Mouse (Mus musculus): ENCODE results near the gene Rfx4. TPM values are rescaled to one million over a fixed set of nuclear protein-coding genes. Genes with fewer than 3 reads are reported as not detected.

The Rfx4 gene
- polyA plus RNA-seq, 1 experiment from 2014 or later, result 0.14 TPM

- peak overlapping the region; percentile 62 for H3K4me2 ChIP-seq
- no peaks in the 10 kb centered on the region for H3K36me3 ChIP-seq
- peak overlapping the region; percentile 36 for H3K4me3 ChIP-seq (replicated peaks)
- H3K9ac ChIP-seq, result no peak overlapping the region
- H3K4me1 ChIP-seq, result peaks cover 61% of the 10 kb centered on the region
- no peaks in the 10 kb centered on the region for H3K9me3 ChIP-seq (replicated peaks)
- H3K27me3 ChIP-seq, result peaks cover 100% of the 10 kb centered on the region
- ATAC-seq (replicated peaks; ENCODE audit: low FRiP score), result 0 out of 2 replicates have a peak, but pooled peaks have one; percentile 1
- H3K27ac ChIP-seq, result no peak overlapping the region
- WGBS, result 8% methylated on average over 16 of the region's 16 CpGs
These were observed 3.8 kb downstream of the Rfx4 start for GRCm38 (mm10) chr10:84759511-84760117.

- Histone ChIP-seq H3K4me1 (peaks cover 53% of the 10 kb centered on the region), H3K27me3 (peaks cover 95% of the 10 kb centered on the region), H3K4me2 (peak overlapping the region; percentile 62), H3K4me3 (replicated peaks) (peak overlapping the region; percentile 36), H3K9ac (no peak overlapping the region), H3K27ac (no peak overlapping the region), H3K9me3 (replicated peaks) (no peaks in the 10 kb centered on the region), H3K36me3 (no peaks in the 10 kb centered on the region)
- ATAC-seq (replicated peaks; ENCODE audit: low FRiP score), result peak; percentile 43
- WGBS, result 5% methylated on average over 45 of the region's 46 CpGs
These were observed 4.6 kb downstream of the Rfx4 start for GRCm38 (mm10) chr10:84760118-84761111.

GRCm38 (mm10) chr10:84768766-84769165 lies 12.9 kb downstream of the Rfx4 start:
- H3K36me3 ChIP-seq, result no peaks in the 10 kb centered on the region
- peaks cover 31% of the 10 kb centered on the region for H3K27me3 ChIP-seq
- WGBS, result 68% methylated on average over 10 of the region's 10 CpGs
- no peak overlapping the region for H3K27ac ChIP-seq
- H3K4me3 ChIP-seq (replicated peaks), result no peak overlapping the region
- no peaks in the 10 kb centered on the region for H3K9me3 ChIP-seq (replicated peaks)
- no peaks in the 10 kb centered on the region for H3K4me1 ChIP-seq
- no peak overlapping the region for H3K9ac ChIP-seq
- ATAC-seq (replicated peaks; ENCODE audit: low FRiP score), result no peak
- no peak overlapping the region for H3K4me2 ChIP-seq

- Histone ChIP-seq H3K4me1 (no peaks in the 10 kb centered on the region), H3K4me2 (no peak overlapping the region), H3K27me3 (peaks cover 6% of the 10 kb centered on the region; the same call in 1 of the 2 replicates), H3K9me3 (replicated peaks) (no peaks in the 10 kb centered on the region), H3K27ac (no peak overlapping the region), H3K4me3 (replicated peaks) (no peak overlapping the region), H3K36me3 (no peaks in the 10 kb centered on the region), H3K9ac (no peak overlapping the region)
- 84% methylated on average over 4 of the region's 4 CpGs for WGBS
- no peak for ATAC-seq (replicated peaks; ENCODE audit: low FRiP score)
These were observed 16.7 kb downstream of the Rfx4 start for GRCm38 (mm10) chr10:84772380-84773130.

GRCm38 (mm10) chr10:84773889-84774288 lies 18.0 kb downstream of the Rfx4 start:
- 82% methylated on average over 4 of the region's 4 CpGs for WGBS
- no peak overlapping the region for H3K4me2 ChIP-seq
- no peaks in the 10 kb centered on the region for H3K4me1 ChIP-seq
- no peaks in the 10 kb centered on the region for H3K9me3 ChIP-seq (replicated peaks)
- no peak for ATAC-seq (replicated peaks; ENCODE audit: low FRiP score)
- H3K9ac ChIP-seq, result no peak overlapping the region
- H3K36me3 ChIP-seq, result no peaks in the 10 kb centered on the region
- peaks cover 3% of the 10 kb centered on the region; the same call in 1 of the 2 replicates for H3K27me3 ChIP-seq
- H3K27ac ChIP-seq, result no peak overlapping the region
- no peak overlapping the region for H3K4me3 ChIP-seq (replicated peaks)

GRCm38 (mm10) chr10:84774573-84774972 lies 18.7 kb downstream of the Rfx4 start:
- Histone ChIP-seq H3K36me3 (no peaks in the 10 kb centered on the region), H3K27ac (no peak overlapping the region), H3K9me3 (replicated peaks) (no peaks in the 10 kb centered on the region), H3K4me2 (no peak overlapping the region), H3K9ac (no peak overlapping the region), H3K4me3 (replicated peaks) (no peak overlapping the region), H3K27me3 (no peaks in the 10 kb centered on the region), H3K4me1 (no peaks in the 10 kb centered on the region)
- 72% methylated on average over 12 of the region's 12 CpGs for WGBS
- ATAC-seq (replicated peaks; ENCODE audit: low FRiP score), result no peak

- H3K9me3 ChIP-seq (replicated peaks), result no peaks in the 10 kb centered on the region
- no peaks in the 10 kb centered on the region for H3K4me1 ChIP-seq
- H3K4me3 ChIP-seq (replicated peaks), result no peak overlapping the region
- no peak overlapping the region for H3K9ac ChIP-seq
- H3K27me3 ChIP-seq, result no peaks in the 10 kb centered on the region
- H3K27ac ChIP-seq, result no peak overlapping the region
- no peak overlapping the region for H3K4me2 ChIP-seq
- H3K36me3 ChIP-seq, result no peaks in the 10 kb centered on the region
- WGBS, result 65% methylated on average over 5 of the region's 5 CpGs
- no peak for ATAC-seq (replicated peaks; ENCODE audit: low FRiP score)
These were observed 21.2 kb downstream of the Rfx4 start for GRCm38 (mm10) chr10:84777109-84777508.

GRCm38 (mm10) chr10:84777974-84778373 lies 22.1 kb downstream of the Rfx4 start:
- ATAC-seq (replicated peaks; ENCODE audit: low FRiP score), result no peak
- 83% methylated on average over 7 of the region's 7 CpGs for WGBS

GRCm38 (mm10) chr10:84780828-84781227 lies 25.0 kb downstream of the Rfx4 start:
- Histone ChIP-seq H3K4me2 (no peak overlapping the region), H3K27ac (no peak overlapping the region), H3K27me3 (no peaks in the 10 kb centered on the region), H3K36me3 (no peaks in the 10 kb centered on the region), H3K9me3 (replicated peaks) (no peaks in the 10 kb centered on the region), H3K4me1 (no peaks in the 10 kb centered on the region), H3K4me3 (replicated peaks) (no peak overlapping the region), H3K9ac (no peak overlapping the region)
- ATAC-seq (replicated peaks; ENCODE audit: low FRiP score), result no peak
- WGBS, result 80% methylated on average over 4 of the region's 4 CpGs

More at GRCm38 (mm10) chr10:84777974-84778373, 22.1 kb downstream of the Rfx4 start:
- Histone ChIP-seq H3K4me2 (no peak overlapping the region), H3K27ac (no peak overlapping the region), H3K9ac (no peak overlapping the region), H3K4me1 (no peaks in the 10 kb centered on the region), H3K4me3 (replicated peaks) (no peak overlapping the region), H3K27me3 (no peaks in the 10 kb centered on the region), H3K9me3 (replicated peaks) (no peaks in the 10 kb centered on the region), H3K36me3 (no peaks in the 10 kb centered on the region)

- no peaks in the 10 kb centered on the region for H3K36me3 ChIP-seq
- H3K4me3 ChIP-seq (replicated peaks), result no peak overlapping the region
- no peak for ATAC-seq (replicated peaks; ENCODE audit: low FRiP score)
- H3K27ac ChIP-seq, result no peak overlapping the region
- no peaks in the 10 kb centered on the region for H3K27me3 ChIP-seq
- H3K4me1 ChIP-seq, result no peaks in the 10 kb centered on the region
- no peak overlapping the region for H3K9ac ChIP-seq
- no peaks in the 10 kb centered on the region for H3K9me3 ChIP-seq (replicated peaks)
- 76% methylated on average over 4 of the region's 4 CpGs for WGBS
- no peak overlapping the region for H3K4me2 ChIP-seq
These were observed 29.5 kb downstream of the Rfx4 start for GRCm38 (mm10) chr10:84785339-84785738.

GRCm38 (mm10) chr10:84790323-84790722 lies 34.5 kb downstream of the Rfx4 start:
- no peak overlapping the region for H3K4me3 ChIP-seq (replicated peaks)
- H3K9me3 ChIP-seq (replicated peaks), result no peaks in the 10 kb centered on the region
- no peaks in the 10 kb centered on the region for H3K27me3 ChIP-seq
- H3K9ac ChIP-seq, result no peak overlapping the region
- no peak overlapping the region for H3K27ac ChIP-seq
- no peaks in the 10 kb centered on the region for H3K4me1 ChIP-seq
- no peaks in the 10 kb centered on the region for H3K36me3 ChIP-seq
- H3K4me2 ChIP-seq, result no peak overlapping the region
- ATAC-seq (replicated peaks; ENCODE audit: low FRiP score), result no peak
- 83% methylated on average over 8 of the region's 8 CpGs for WGBS

GRCm38 (mm10) chr10:84791181-84791580 lies 35.3 kb downstream of the Rfx4 start:
- H3K9ac ChIP-seq, result no peak overlapping the region
- no peaks in the 10 kb centered on the region for H3K4me1 ChIP-seq
- H3K27ac ChIP-seq, result no peak overlapping the region
- no peaks in the 10 kb centered on the region for H3K27me3 ChIP-seq
- ATAC-seq (replicated peaks; ENCODE audit: low FRiP score), result no peak
- no peaks in the 10 kb centered on the region for H3K36me3 ChIP-seq
- no peak overlapping the region for H3K4me2 ChIP-seq
- H3K4me3 ChIP-seq (replicated peaks), result no peak overlapping the region
- H3K9me3 ChIP-seq (replicated peaks), result no peaks in the 10 kb centered on the region
- WGBS, result 90% methylated on average over 3 of the region's 3 CpGs
